Mouse (Mus musculus) lung, adult 2 months (tissue): ENCODE results near the gene Panx2.

Experiments
- CTCF ChIP-seq: fragments of 200-500 bp; IDR thresholded peaks from 2 replicates; pipeline ENCODE4 v1.5.1; 2011; ENCODE audit warnings: mild to moderate bottlenecking, low read length, control low read depth; ENCODE audit not compliant: insufficient read depth
- POLR2A ChIP-seq: fragments of 200-500 bp; IDR thresholded peaks from 2 replicates; pipeline ENCODE4 v1.6.1; 2011; ENCODE audit warnings: low read depth, mild to moderate bottlenecking, control low read depth, low read length, borderline replicate concordance; ENCODE audit errors: extremely low read depth

- TF ChIP-seq CTCF (no peak), POLR2A (no peak)
These were observed 37.9 kb downstream of the Panx2 start for GRCm38 (mm10) chr15:89097450-89097849.
